Mouse (Mus musculus) liver, embryonic 14.5 days (tissue): ENCODE data around the gene Gatad1. TPM values are rescaled to one million over a fixed set of nuclear protein-coding genes. Genes with fewer than 3 reads are reported as not detected.

Experiments
- ATAC-seq: fragments of 200-750 bp; cut with Nextera tagmentation; 2 replicates; pipeline ENCODE4 v1.8.0; 2017; ENCODE audit warnings: moderate number of reproducible peaks, mild to moderate bottlenecking, moderate library complexity; ENCODE audit not compliant: insufficient read depth
- DNase-seq, 3 experiments: peaks; one replicate each; pipeline ENCODE4 v3.0.0-alpha.2; 2012 to 2013; ENCODE audit warnings: low read depth in 3 of 3, low spot score in 3 of 3
- H3K27ac ChIP-seq: fragments of 300-500 bp; sonication (generic); 2 replicates; pipeline ENCODE4 v1.5.1; 2014; ENCODE audit warnings: moderate library complexity, mild to moderate bottlenecking, control low read depth, inconsistent platforms
- H3K27me3 ChIP-seq: fragments of 300-500 bp; sonication (generic); 2 replicates; pipeline ENCODE4 v1.6.1; 2014; ENCODE audit warnings: mild to moderate bottlenecking, low read length, moderate library complexity; ENCODE audit not compliant: control insufficient read depth, insufficient read depth
- H3K36me3 ChIP-seq: fragments of 300-500 bp; sonication (generic); replicated peaks from 2 replicates; pipeline ENCODE4 v1.6.1; 2014; ENCODE audit warnings: low read depth; ENCODE audit not compliant: control insufficient read depth, insufficient read depth
- H3K4me1 ChIP-seq, 2 experiments: fragments of 200-500 bp in 1 of 2; fragments of 300-500 bp in 1 of 2; sonication (generic) in 1 of 2; replicated peaks; 2 replicates each; pipeline ENCODE4 v1.6.1; 2012 to 2014; ENCODE audit warnings: antibody characterized with exemption in 1 of 2, inconsistent platforms in 1 of 2, low read length in 1 of 2; ENCODE audit not compliant: control insufficient read depth in 2 of 2, insufficient read depth in 2 of 2
- H3K4me2 ChIP-seq: fragments of 300-500 bp; sonication (generic); 2 replicates; pipeline ENCODE4 v1.6.1; 2014; ENCODE audit warnings: low read depth, mild to moderate bottlenecking, control low read depth, moderate library complexity
- H3K4me3 ChIP-seq, 2 experiments: fragments of 200-500 bp in 1 of 2; fragments of 300-500 bp in 1 of 2; sonication (generic) in 1 of 2; 2 replicates each; pipeline ENCODE4 v1.5.1; 2012 to 2014; ENCODE audit warnings: low read depth in 2 of 2, low read length in 2 of 2, mild to moderate bottlenecking in 2 of 2, control low read depth in 1 of 2, inconsistent platforms in 1 of 2, moderate library complexity in 1 of 2; ENCODE audit not compliant: insufficient read depth in 1 of 2
- H3K9ac ChIP-seq: fragments of 300-500 bp; sonication (generic); replicated peaks from 2 replicates; pipeline ENCODE4 v1.6.1; 2014; ENCODE audit warnings: mild to moderate bottlenecking, control low read depth, moderate library complexity
- H3K9me3 ChIP-seq: fragments of 300-500 bp; sonication (generic); 2 replicates; pipeline ENCODE4 v1.6.1; 2016; ENCODE audit warnings: low read length, mixed read lengths; ENCODE audit not compliant: control insufficient read depth
- CTCF ChIP-seq: IDR thresholded peaks from 2 replicates; pipeline ENCODE4 v1.5.1; 2016; ENCODE audit warnings: antibody characterized with exemption, low read depth, control low read depth
- EP300 ChIP-seq: IDR thresholded peaks from 2 replicates; pipeline ENCODE4 v1.6.1; 2016; ENCODE audit warnings: antibody characterized with exemption, low read depth
- WGBS: fragments of 180-500 bp; shearing (Covaris S2); extraction: QIAGEN DNeasy Blood & Tissue Kit; methylation state at CpG from one replicate; pipeline ENCODE4 v1.1.7; 2014; ENCODE audit not compliant: insufficient replicate concordance; 5-methylcytosine and 5-hydroxymethylcytosine counted together
- polyA plus RNA-seq, 2 experiments: library from polyadenylated mRNA; depleted of rRNA in 1 of 2; stranded (reverse) in 1 of 2; unstranded in 1 of 2; fragments of >200 nt; fragmentation: Nextera tagmentation in 1 of 2; extraction: Ambion mirVana in 1 of 2; gene quantifications; 2 replicates each; pipeline versions ENCODE4 v1.2.1 to v1.2.3; 2012 to 2014

The Gatad1 gene
- polyA plus RNA-seq, 2 experiments = 25.4 to 27.7 TPM

- Histone ChIP-seq H3K4me3 (no peak overlapping the region), H3K9me3 (no peaks in the 10 kb centered on the region), H3K27me3 (no peaks in the 10 kb centered on the region), H3K27ac (no peak overlapping the region), H3K9ac (no peak overlapping the region), H3K36me3 (peaks cover 5% of the 10 kb centered on the region), H3K4me1 (no peaks in the 10 kb centered on the region), H3K4me2 (no peak overlapping the region)
- TF ChIP-seq EP300 = no peak
- TF ChIP-seq CTCF = no peak
- no peak for ATAC-seq
- no peak for DNase-seq
- WGBS = 85% methylated on average over 9 of the region's 9 CpGs
Observed at GRCm38 (mm10) chr5:3692956-3693355, 36.0 kb upstream of the Gatad1 start.

- ATAC-seq (no peak), DNase-seq (no peak)
- WGBS = 81% methylated on average over 3 of the region's 3 CpGs
- no peak overlapping the region for H3K4me2 ChIP-seq
- H3K9ac ChIP-seq = no peak overlapping the region
- H3K4me3 ChIP-seq = no peak overlapping the region
- H3K9me3 ChIP-seq = no peaks in the 10 kb centered on the region
- peaks cover 5% of the 10 kb centered on the region for H3K36me3 ChIP-seq
- no peaks in the 10 kb centered on the region for H3K4me1 ChIP-seq
- no peak overlapping the region for H3K27ac ChIP-seq
- H3K27me3 ChIP-seq = no peaks in the 10 kb centered on the region
- no peak for TF ChIP-seq CTCF
- TF ChIP-seq EP300 = no peak
Observed at GRCm38 (mm10) chr5:3691283-3691682, 34.3 kb upstream of the Gatad1 start.

- Histone ChIP-seq H3K27ac (no peak overlapping the region), H3K36me3 (peaks cover 5% of the 10 kb centered on the region), H3K27me3 (no peaks in the 10 kb centered on the region), H3K4me3 (no peak overlapping the region), H3K9ac (no peak overlapping the region), H3K9me3 (no peaks in the 10 kb centered on the region), H3K4me1 (no peaks in the 10 kb centered on the region), H3K4me2 (no peak overlapping the region)
- WGBS = 79% methylated on average over 8 of the region's 8 CpGs
- TF ChIP-seq EP300 (no peak), CTCF (no peak)
- DNase-seq (no peak), ATAC-seq (no peak)
Observed at GRCm38 (mm10) chr5:3688298-3688697, 31.3 kb upstream of the Gatad1 start.

- DNase-seq (no peak), ATAC-seq (peak; percentile 62)
- H3K27ac ChIP-seq = no peak overlapping the region
- 15% methylated on average over 6 of the region's 6 CpGs for WGBS
- no peaks in the 10 kb centered on the region for H3K36me3 ChIP-seq
- no peak overlapping the region for H3K4me2 ChIP-seq
- TF ChIP-seq CTCF = no peak
- no peak for TF ChIP-seq EP300
- peaks cover 0 to 8% of the 10 kb centered on the region in 2 experiments; a peak in 2 of 4 replicates for H3K4me1 ChIP-seq
- H3K9ac ChIP-seq = no peak overlapping the region
- H3K27me3 ChIP-seq = no peaks in the 10 kb centered on the region
- no peak overlapping the region for H3K4me3 ChIP-seq
- no peaks in the 10 kb centered on the region for H3K9me3 ChIP-seq
Observed at GRCm38 (mm10) chr5:3669938-3670554, 13.1 kb upstream of the Gatad1 start.

DNA sequence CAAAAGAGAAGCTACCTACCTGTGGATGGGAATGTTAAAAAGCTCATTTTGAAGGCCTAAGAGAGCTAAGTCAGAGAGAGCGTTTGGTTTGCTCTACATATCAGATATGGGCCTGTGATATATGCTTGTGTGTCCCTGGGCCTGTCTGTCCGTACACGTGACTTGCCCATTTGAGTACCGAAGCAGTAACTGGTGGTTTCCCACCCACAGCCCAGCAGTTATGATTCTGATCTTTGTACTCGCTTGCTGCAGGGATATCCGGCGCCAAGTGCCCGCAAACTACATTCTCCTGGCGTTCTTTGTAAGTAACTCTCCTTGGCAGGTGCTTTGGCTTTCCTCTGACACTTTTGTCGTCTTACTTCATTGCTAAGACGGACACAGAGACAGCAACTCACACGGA lies 9.6 kb upstream of the Gatad1 start:
- ATAC-seq (no peak), DNase-seq (no peak)
- Histone ChIP-seq H3K9ac (no peak overlapping the region), H3K4me3 (no peak overlapping the region), H3K4me1 (peaks cover 0 to 8% of the 10 kb centered on the region in 2 experiments; a peak in 2 of 4 replicates), H3K36me3 (no peaks in the 10 kb centered on the region), H3K27me3 (no peaks in the 10 kb centered on the region), H3K27ac (no peak overlapping the region), H3K9me3 (no peaks in the 10 kb centered on the region), H3K4me2 (no peak overlapping the region)
- no peak for TF ChIP-seq EP300
- WGBS = 49% methylated on average over 12 of the region's 12 CpGs
